Mouse (Mus musculus): ENCODE results near the gene Nr1d2.
"Not testable (repeated sequence)": the region's sequence is repeated elsewhere in the genome, so short reads cannot be mapped to it uniquely, and the experiment has no call there.

Gene Nr1d2

DNA sequence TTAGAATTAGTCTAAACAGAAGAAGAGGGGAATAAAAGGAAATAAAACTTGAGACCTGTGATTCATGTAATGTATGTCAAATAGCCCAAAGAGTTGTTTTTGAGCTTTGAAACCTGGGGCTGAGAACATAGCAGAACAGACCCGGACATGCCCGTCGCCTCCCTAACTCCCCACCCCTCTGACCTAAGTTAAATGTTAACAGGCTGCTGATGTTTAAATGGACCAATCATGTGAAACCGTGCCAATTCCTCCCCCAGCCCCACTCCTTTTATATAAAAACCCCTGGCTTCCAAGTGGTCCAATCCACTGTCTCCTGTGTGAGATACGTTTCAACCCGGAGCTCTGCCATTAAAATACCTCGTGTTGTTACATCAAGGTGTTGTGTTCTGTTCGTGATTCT, 7.1 kb downstream of the Nr1d2 start:
- DNase-seq = not testable (repeated sequence)

- not testable (repeated sequence) for DNase-seq
Measured at GRCm38 (mm10) chr14:18229751-18230150, 9.2 kb downstream of the Nr1d2 start.

GRCm38 (mm10) chr14:18226181-18226580, 12.7 kb downstream of the Nr1d2 start:
- DNase-seq = not testable (repeated sequence)

DNA sequence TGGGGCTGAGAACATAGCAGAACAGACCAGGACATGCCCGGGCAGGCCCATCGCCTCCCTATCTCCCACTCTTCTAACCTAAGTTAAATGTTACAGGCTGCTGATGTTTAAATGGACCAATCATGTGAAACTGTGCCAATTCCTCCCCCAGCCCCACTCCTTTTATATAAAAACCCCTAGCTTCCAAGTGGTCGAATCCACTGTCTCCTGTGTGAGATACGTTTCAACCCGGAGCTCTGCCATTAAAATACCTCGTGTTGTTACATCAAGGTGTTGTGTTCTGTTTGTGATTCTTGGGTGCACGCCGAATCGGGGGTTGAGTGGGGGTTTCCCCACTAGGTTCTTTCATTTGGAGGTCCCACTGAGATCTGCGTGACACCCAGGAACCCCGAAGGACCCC, 13.5 kb downstream of the Nr1d2 start:
- DNase-seq = not testable (repeated sequence)

- no peak for DNase-seq
Measured at GRCm38 (mm10) chr14:18221977-18222376, 16.9 kb downstream of the Nr1d2 start.

- DNase-seq = no peak
Measured at GRCm38 (mm10) chr14:18217158-18217557, 21.8 kb downstream of the Nr1d2 start.

DNA sequence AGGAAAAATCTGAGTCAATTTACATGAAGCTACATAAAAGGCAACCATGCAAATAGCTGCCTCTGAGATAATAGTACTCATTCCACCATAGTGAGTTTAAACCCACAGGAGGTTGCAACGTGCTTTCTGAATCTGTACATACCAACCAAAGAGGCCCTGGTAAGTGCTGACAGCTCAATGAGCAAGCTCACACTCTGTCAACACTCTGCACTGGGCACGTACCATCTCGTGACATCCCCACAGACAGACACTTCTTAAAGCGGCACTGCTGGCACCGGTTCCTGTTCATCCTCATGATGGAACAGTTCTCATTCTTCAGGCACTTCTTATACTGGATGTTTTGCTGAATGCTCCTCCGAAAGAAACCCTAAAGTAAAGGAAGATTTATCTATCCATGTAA, 22.5 kb downstream of the Nr1d2 start:
- DNase-seq = no peak

DNA sequence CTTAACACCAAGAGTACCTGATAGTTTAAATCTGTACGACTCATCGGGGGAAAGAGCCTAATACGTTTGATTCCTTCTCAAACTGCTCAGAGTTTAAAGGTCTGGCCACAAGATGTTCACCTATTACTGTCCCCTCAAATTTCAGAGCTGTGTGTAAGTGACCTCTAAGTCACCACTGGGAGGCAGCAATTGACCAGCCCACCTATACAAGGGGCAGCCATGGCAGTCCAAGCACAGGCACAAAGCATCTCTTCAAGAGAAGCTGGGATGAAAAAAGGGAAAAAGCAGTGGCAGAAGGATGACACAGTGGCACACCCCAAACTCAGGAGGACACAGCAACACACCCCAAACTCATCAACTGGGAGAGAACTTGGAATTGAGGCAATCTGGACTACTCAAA, 28.1 kb downstream of the Nr1d2 start:
- DNase-seq = peak; percentile 32

DNA sequence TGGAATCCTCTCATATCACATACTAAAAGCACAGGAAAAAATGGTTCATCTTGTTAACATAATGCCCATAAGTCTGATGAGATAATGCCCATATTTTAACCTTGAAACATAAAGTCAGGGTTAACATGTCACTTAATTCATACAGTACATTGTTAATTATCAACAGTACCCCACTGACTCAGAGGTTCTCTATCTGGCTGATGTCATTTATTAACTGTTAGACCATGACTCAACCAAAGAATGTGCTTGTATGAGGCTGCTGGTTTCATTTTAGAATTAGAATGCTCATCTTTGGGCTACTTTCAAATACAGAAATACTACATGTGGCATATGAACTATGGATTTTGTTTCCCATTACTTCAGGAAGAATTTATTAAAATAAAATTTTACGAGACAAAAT, 34.6 kb downstream of the Nr1d2 start:
- DNase-seq = not testable (repeated sequence)

DNA sequence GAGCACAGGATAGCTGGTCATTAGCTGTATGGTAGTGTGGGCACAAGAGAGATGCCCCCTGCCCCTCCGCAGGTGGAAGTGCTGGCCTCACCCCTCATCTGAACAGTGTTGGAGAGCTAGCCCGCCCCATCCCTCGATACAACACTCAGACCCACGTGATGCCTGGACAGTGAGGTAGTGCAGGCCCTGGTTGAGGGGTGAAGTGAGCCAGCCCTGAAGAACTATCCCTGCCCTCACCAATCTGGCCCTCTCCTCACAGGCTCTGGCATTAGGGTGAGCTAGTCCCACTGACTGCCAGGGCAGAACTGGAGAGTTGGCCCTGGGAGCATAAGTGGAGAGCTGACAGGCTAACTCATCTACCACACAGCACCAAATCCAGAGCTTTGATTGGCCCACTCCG, 37.5 kb downstream of the Nr1d2 start:
- no peak for DNase-seq

- peak; percentile 70 for DNase-seq
Measured at GRCm38 (mm10) chr14:18186883-18187417, 52.0 kb downstream of the Nr1d2 start.

- not testable (repeated sequence) for DNase-seq
Measured at GRCm38 (mm10) chr14:18177531-18177930, 61.4 kb downstream of the Nr1d2 start.

GRCm38 (mm10) chr14:18167597-18167996, 71.3 kb downstream of the Nr1d2 start:
- no peak for DNase-seq

GRCm38 (mm10) chr14:18167041-18167440, 71.9 kb downstream of the Nr1d2 start:
- peak; percentile 40 for DNase-seq
